Mouse (Mus musculus) liver, embryonic 11.5 days (tissue): ENCODE data around the gene Gm28042. TPM values are rescaled to one million over a fixed set of nuclear protein-coding genes. Genes with fewer than 3 reads are reported as not detected.
A peak's percentile ranks its signal among the peaks of the same experiment; 100 is the strongest.

ENCODE experiments used
- ATAC-seq: fragments of 200-750 bp; cut with Nextera tagmentation; replicated peaks from 2 replicates; pipeline ENCODE4 v1.8.0; 2017; ENCODE audit warnings: moderate number of reproducible peaks, mild to moderate bottlenecking, moderate TSS enrichment, moderate library complexity; ENCODE audit not compliant: low FRiP score
- DNase-seq: peaks from one replicate; pipeline ENCODE4 v3.0.0-alpha.2; 2017; ENCODE audit warnings: low spot score
- H3K27ac ChIP-seq: fragments of 300-500 bp; sonication (generic); 2 replicates; pipeline ENCODE4 v1.5.1; 2014; ENCODE audit warnings: mild to moderate bottlenecking, low read depth, low read length, control low read depth
- H3K27me3 ChIP-seq: fragments of 300-500 bp; sonication (generic); replicated peaks from 2 replicates; pipeline ENCODE4 v1.6.1; 2014; ENCODE audit warnings: low read length, mixed read lengths; ENCODE audit not compliant: control insufficient read depth, insufficient read depth
- H3K36me3 ChIP-seq: fragments of 300-500 bp; sonication (generic); 2 replicates; pipeline ENCODE4 v1.6.1; 2014; ENCODE audit warnings: mild to moderate bottlenecking, low read length, moderate library complexity, mixed read lengths; ENCODE audit not compliant: control insufficient read depth, insufficient read depth
- H3K4me1 ChIP-seq: fragments of 300-500 bp; sonication (generic); replicated peaks from 2 replicates; pipeline ENCODE4 v1.6.1; 2014; ENCODE audit warnings: low read length, mixed read lengths; ENCODE audit not compliant: control insufficient read depth, insufficient read depth
- H3K4me2 ChIP-seq: fragments of 300-500 bp; sonication (generic); 2 replicates; pipeline ENCODE4 v1.6.1; 2014; ENCODE audit warnings: mild to moderate bottlenecking, control low read depth, moderate library complexity
- H3K4me3 ChIP-seq: fragments of 300-500 bp; sonication (generic); 2 replicates; pipeline ENCODE4 v1.5.1; 2014; ENCODE audit warnings: low read depth, low read length, control low read depth
- H3K9ac ChIP-seq: fragments of 300-500 bp; sonication (generic); 2 replicates; pipeline ENCODE4 v1.6.1; 2014; ENCODE audit warnings: low read depth, low read length, control low read depth
- H3K9me3 ChIP-seq: fragments of 300-500 bp; sonication (generic); 2 replicates; pipeline ENCODE4 v1.6.1; 2016; ENCODE audit warnings: low read length, inconsistent platforms, mixed read lengths; ENCODE audit not compliant: control insufficient read depth
- WGBS: fragments of 180-500 bp; shearing (Covaris S2); extraction: QIAGEN DNeasy Blood & Tissue Kit; methylation state at CpG from one replicate; pipeline ENCODE4 v1.1.7; 2014; 5-methylcytosine and 5-hydroxymethylcytosine counted together
- polyA plus RNA-seq: library from polyadenylated mRNA; unstranded; fragments of >200 nt; fragmentation: Nextera tagmentation; extraction: Ambion mirVana; gene quantifications from 2 replicates; pipeline ENCODE4 v1.2.1, GENCODE M21; 2014

The Gm28042 gene
- polyA plus RNA-seq, 1 experiment from 2014 or later: 1.9 TPM

DNA sequence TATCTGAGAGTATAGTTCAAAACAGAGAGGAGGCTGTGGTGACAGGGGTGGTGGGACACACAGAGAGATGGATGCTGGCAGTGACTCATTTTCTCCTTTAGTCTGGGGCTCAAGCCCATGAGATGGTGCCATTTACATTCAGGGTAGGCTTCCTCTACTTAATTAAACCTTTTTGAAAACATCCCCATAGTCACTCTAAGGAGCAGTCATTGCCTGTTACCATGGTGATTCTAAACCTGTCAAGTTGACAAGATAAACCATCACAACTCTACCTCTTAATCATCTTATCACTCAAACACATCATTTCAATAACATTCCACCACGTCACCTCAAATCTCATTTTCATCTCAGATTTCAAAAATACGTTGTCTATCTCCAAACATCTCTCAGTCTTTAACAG, 23.3 kb upstream of the Gm28042 start:
- Histone ChIP-seq H3K9me3 (no peaks in the 10 kb centered on the region), H3K4me2 (no peak overlapping the region), H3K27ac (no peak overlapping the region), H3K4me3 (no peak overlapping the region), H3K36me3 (no peaks in the 10 kb centered on the region), H3K27me3 (no peaks in the 10 kb centered on the region), H3K4me1 (peaks cover 6% of the 10 kb centered on the region; the same call in 1 of the 2 replicates), H3K9ac (no peak overlapping the region)
- no peak for DNase-seq
- 77% methylated on average over 2 of the region's 2 CpGs for WGBS
- no peak for ATAC-seq

DNA sequence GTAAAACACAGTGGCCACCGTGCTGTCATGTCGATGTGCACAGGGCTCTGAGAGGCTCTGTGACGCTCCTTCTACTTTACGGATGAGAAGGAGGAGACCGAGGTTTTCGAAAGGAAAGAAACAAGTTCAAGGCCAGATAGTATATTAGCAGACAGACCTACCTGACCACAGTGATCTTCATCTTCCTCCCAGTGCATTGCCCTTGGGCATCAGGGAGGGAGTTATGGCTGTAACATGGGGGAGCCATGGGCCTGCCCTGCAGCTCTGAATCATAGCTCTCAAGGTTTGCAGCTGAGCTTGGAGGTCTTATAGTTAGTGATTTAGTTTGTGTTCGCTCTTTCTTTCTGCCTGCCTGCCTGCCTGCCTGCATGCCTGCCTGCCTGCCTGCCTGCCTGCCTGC, 20.6 kb upstream of the Gm28042 start:
- ATAC-seq: no peak
- WGBS: 96% methylated on average over 7 of the region's 7 CpGs

DNA sequence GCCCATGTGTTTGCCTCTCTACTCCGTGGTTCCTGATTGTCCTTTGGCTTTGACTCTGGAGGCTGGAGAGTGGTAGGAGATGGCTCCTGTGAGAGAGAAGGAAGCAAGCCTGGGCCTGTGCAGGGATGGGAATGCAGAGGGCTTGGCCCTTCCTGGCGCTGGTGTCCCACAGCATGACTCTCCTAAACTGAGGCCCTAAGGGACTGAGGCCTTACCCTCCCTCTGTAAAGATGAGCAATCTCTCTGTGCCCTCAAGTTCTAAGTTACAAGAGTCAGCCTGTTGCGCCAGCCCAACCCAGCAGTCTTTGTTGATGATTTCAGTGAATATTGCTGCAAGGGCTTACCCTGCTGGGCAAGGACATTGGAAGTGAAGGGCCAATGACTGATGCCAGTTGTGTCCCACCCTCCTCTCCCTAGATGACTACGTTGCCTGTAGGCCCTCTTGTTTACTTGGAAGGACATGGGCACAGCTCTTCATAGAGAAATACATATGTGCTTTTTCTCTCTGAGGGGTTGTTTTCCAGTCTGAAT, 19.5 kb upstream of the Gm28042 start:
- no peak overlapping the region for H3K27ac ChIP-seq
- 88% methylated on average over 4 of the region's 4 CpGs for WGBS

More for the DNA sequence above, 20.6 kb upstream of the Gm28042 start:
- Histone ChIP-seq H3K4me1 (no peaks in the 10 kb centered on the region), H3K4me2 (no peak overlapping the region), H3K27me3 (no peaks in the 10 kb centered on the region), H3K4me3 (no peak overlapping the region), H3K9me3 (no peaks in the 10 kb centered on the region), H3K9ac (no peak overlapping the region), H3K27ac (no peak overlapping the region), H3K36me3 (no peaks in the 10 kb centered on the region)
- no peak for DNase-seq

DNA sequence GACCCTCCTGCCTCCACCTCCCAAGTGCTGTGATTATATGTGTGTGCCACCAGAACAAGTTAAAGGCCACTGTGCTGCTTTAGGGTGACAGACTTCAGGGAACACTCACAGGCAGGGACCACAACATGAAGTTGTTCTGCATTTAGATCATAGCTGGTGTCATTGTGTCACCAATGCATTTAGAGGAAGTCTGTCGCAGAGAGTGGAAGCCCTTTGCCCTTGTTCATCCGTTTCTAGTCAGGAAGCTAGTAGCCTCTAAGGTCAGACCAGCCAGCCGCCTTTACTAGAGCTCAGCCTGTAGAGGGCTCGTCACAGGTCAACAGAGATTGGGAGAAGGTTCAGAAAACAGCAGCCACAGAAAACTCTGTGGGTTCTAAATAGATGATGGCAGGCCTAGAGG, 18.6 kb upstream of the Gm28042 start:
- H3K4me3 ChIP-seq: no peak overlapping the region
- no peak for ATAC-seq
- 38% methylated on average over 4 of the region's 4 CpGs for WGBS
- no peaks in the 10 kb centered on the region for H3K4me1 ChIP-seq
- H3K4me2 ChIP-seq: no peak overlapping the region
- no peak overlapping the region for H3K27ac ChIP-seq
- no peaks in the 10 kb centered on the region for H3K27me3 ChIP-seq
- no peak for DNase-seq
- H3K9ac ChIP-seq: no peak overlapping the region
- no peaks in the 10 kb centered on the region; the same call in 1 of the 2 replicates for H3K36me3 ChIP-seq
- no peaks in the 10 kb centered on the region for H3K9me3 ChIP-seq

More for the DNA sequence above, 19.5 kb upstream of the Gm28042 start:
- ATAC-seq (no peak), DNase-seq (no peak)
- H3K36me3 ChIP-seq: no peaks in the 10 kb centered on the region; the same call in 1 of the 2 replicates
- no peaks in the 10 kb centered on the region for H3K9me3 ChIP-seq
- no peak overlapping the region for H3K9ac ChIP-seq
- H3K4me1 ChIP-seq: no peaks in the 10 kb centered on the region
- H3K27me3 ChIP-seq: no peaks in the 10 kb centered on the region
- H3K4me3 ChIP-seq: no peak overlapping the region
- no peak overlapping the region for H3K4me2 ChIP-seq

GRCm38 (mm10) chr2:120011462-120012200, 15.7 kb upstream of the Gm28042 start:
- H3K9me3 ChIP-seq: no peaks in the 10 kb centered on the region
- no peaks in the 10 kb centered on the region; the same call in 1 of the 2 replicates for H3K36me3 ChIP-seq
- H3K9ac ChIP-seq: no peak overlapping the region
- ATAC-seq (no peak), DNase-seq (no peak)
- H3K4me1 ChIP-seq: no peaks in the 10 kb centered on the region; the same call in 1 of the 2 replicates
- H3K27me3 ChIP-seq: no peaks in the 10 kb centered on the region
- 77% methylated on average over 8 of the region's 8 CpGs for WGBS
- no peak overlapping the region for H3K4me3 ChIP-seq
- H3K4me2 ChIP-seq: no peak overlapping the region
- H3K27ac ChIP-seq: no peak overlapping the region

GRCm38 (mm10) chr2:120012924-120013323, 14.4 kb upstream of the Gm28042 start:
- no peak for DNase-seq
- ATAC-seq: 0 out of 2 replicates have a peak, but pooled peaks have one; percentile 51
- H3K4me1 ChIP-seq: no peaks in the 10 kb centered on the region; the same call in 1 of the 2 replicates
- no peaks in the 10 kb centered on the region for H3K27me3 ChIP-seq
- H3K9me3 ChIP-seq: no peaks in the 10 kb centered on the region
- H3K36me3 ChIP-seq: peaks cover 5% of the 10 kb centered on the region; the same call in 1 of the 2 replicates
- H3K9ac ChIP-seq: no peak overlapping the region
- H3K4me2 ChIP-seq: no peak overlapping the region
- WGBS: 68% methylated on average over 13 of the region's 13 CpGs
- H3K27ac ChIP-seq: no peak overlapping the region
- no peak overlapping the region for H3K4me3 ChIP-seq

GRCm38 (mm10) chr2:120013831-120014486, 13.3 kb upstream of the Gm28042 start:
- Histone ChIP-seq H3K9me3 (no peaks in the 10 kb centered on the region), H3K4me2 (no peak overlapping the region), H3K4me3 (no peak overlapping the region), H3K4me1 (no peaks in the 10 kb centered on the region; the same call in 1 of the 2 replicates), H3K9ac (no peak overlapping the region), H3K36me3 (peaks cover 5% of the 10 kb centered on the region; the same call in 1 of the 2 replicates), H3K27me3 (no peaks in the 10 kb centered on the region), H3K27ac (no peak overlapping the region)
- WGBS: 89% methylated on average over 2 of the region's 2 CpGs
- no peak for ATAC-seq
- DNase-seq: no peak

DNA sequence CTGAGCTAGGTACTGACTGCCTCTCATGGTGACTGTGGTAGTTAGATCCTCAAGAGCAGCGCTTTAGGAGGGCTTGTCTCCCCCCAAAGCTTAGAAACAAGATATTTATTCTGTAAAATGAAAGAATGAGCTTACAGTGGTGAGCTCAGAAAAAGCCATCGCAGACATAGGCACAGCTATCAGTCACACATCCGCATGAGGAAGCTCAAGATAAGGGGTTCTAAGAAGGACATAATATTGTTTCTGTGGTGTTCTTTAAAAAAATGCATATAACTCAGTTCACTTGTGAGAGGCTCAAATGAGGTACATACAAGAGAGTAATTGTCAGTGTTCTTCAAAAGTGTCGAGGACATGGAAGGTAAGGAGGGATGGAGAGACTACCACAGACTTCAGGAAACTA, 11.4 kb upstream of the Gm28042 start:
- H3K9me3 ChIP-seq: no peaks in the 10 kb centered on the region
- H3K27ac ChIP-seq: no peak overlapping the region
- H3K27me3 ChIP-seq: no peaks in the 10 kb centered on the region
- H3K4me2 ChIP-seq: peak overlapping the region; percentile 7
- H3K9ac ChIP-seq: no peak overlapping the region
- ATAC-seq: peak; percentile 51; the same call in 1 of the 2 replicates
- 68% methylated on average over 4 of the region's 4 CpGs for WGBS
- no peaks in the 10 kb centered on the region; the same call in 1 of the 2 replicates for H3K4me1 ChIP-seq
- H3K36me3 ChIP-seq: peaks cover 5% of the 10 kb centered on the region; the same call in 1 of the 2 replicates
- DNase-seq: no peak
- no peak overlapping the region for H3K4me3 ChIP-seq
